Mouse (Mus musculus): ENCODE results near the gene C2cd5. TPM values are rescaled to one million over a fixed set of nuclear protein-coding genes. Genes with fewer than 3 reads are reported as not detected.
A peak's percentile ranks its signal among the peaks of the same experiment; 100 is the strongest.
"Not testable (repeated sequence)": the region's sequence is repeated elsewhere in the genome, so short reads cannot be mapped to it uniquely, and the experiment has no call there.

C2cd5 gene
- polyA plus RNA-seq, 1 experiment from 2014 or later, result 42.8 TPM

DNA sequence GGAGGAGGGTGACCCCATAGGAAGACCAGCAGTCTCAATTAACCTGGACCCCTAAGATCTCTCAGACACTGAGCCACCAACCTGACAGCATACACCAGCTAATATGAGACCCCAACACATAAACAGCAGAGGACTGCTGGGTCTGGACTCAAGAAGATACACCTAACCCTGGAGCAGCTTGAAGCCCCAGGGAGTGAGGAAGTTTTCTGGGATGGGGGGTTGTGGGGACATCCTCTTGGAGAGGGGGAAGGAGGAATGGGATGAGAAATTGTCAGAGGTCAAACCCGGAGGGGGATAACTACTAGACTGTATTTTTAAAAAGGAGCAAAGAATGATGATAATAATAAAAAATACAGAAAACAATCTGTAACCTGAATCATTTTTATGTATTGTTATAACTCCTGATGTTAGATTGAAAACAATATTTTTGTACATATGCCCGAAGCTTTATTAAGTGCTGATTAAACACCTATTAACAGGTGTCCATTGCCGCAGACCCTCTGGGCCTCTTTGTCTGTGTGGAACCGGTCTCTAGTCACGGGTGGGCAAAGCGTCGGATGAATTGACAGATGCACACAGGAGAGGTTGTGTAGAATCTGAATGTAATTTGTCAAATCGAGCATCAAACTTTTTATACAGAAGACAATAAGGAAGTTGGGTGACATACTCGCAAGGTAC lies 114.2 kb downstream of the C2cd5 start:
- H3K36me3 ChIP-seq (ENCODE audit: control insufficient read depth, insufficient read depth, low read length); DNase-seq; H3K27ac ChIP-seq (replicated peaks; ENCODE audit: low read depth, low read length); H3K27me3 ChIP-seq (ENCODE audit: control insufficient read depth, insufficient read depth, low read length); H3K4me2 ChIP-seq (ENCODE audit: low read length); H3K9ac ChIP-seq (replicated peaks; ENCODE audit: low read length); H3K4me1 ChIP-seq (ENCODE audit: control insufficient read depth, insufficient read depth, low read length); ATAC-seq (ENCODE audit: low FRiP score, low TSS enrichment); H3K4me3 ChIP-seq (replicated peaks; ENCODE audit: low read depth, low read length); H3K9me3 ChIP-seq (ENCODE audit: control insufficient read depth, low read length): not testable (repeated sequence)
- WGBS, result 94% methylated on average over 9 of the region's 9 CpGs

GRCm38 (mm10) chr6:142979665-142980660 lies 120.0 kb downstream of the C2cd5 start:
- H3K4me2 ChIP-seq (ENCODE audit: low read length), result peak overlapping the region; percentile 13
- no peak overlapping the region for H3K9ac ChIP-seq (replicated peaks; ENCODE audit: low read length)
- peak; percentile 27; the same call in 1 of the 2 replicates for ATAC-seq (ENCODE audit: low FRiP score, low TSS enrichment)
- 41% methylated on average over 6 of the region's 6 CpGs for WGBS
- peak overlapping the region; percentile 73 for H3K27ac ChIP-seq (replicated peaks; ENCODE audit: low read depth, low read length)
- H3K27me3 ChIP-seq (ENCODE audit: control insufficient read depth, insufficient read depth, low read length), result no peaks in the 10 kb centered on the region
- no peak overlapping the region for H3K4me3 ChIP-seq (replicated peaks; ENCODE audit: low read depth, low read length)
- peaks cover 14% of the 10 kb centered on the region for H3K4me1 ChIP-seq (ENCODE audit: control insufficient read depth, insufficient read depth, low read length)
- H3K36me3 ChIP-seq (ENCODE audit: control insufficient read depth, insufficient read depth, low read length), result no peaks in the 10 kb centered on the region
- H3K9me3 ChIP-seq (ENCODE audit: control insufficient read depth, low read length), result no peaks in the 10 kb centered on the region
- peak; percentile 52 for DNase-seq

DNA sequence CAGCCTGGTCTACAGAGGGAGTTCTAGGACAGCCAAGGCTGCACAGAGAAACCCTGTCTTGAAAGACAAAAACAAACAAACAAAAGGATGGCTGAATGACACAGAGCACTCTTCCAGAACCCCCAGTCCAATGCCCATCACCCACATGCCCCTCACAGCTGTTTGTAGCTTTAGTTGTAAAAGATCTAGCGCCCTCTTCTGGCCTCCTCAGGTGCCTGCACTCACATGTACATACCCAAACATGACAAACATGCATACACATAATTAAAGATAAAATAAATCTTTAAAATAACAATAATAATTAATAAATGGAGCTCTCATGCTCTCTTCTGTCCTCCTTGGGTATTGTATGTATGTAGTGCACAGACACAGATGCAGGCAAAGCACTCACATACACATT lies 122.7 kb downstream of the C2cd5 start:
- no peak overlapping the region for H3K27ac ChIP-seq (replicated peaks; ENCODE audit: low read depth, low read length)
- H3K4me3 ChIP-seq (replicated peaks; ENCODE audit: low read depth, low read length), result no peak overlapping the region
- H3K9me3 ChIP-seq (ENCODE audit: control insufficient read depth, low read length), result no peaks in the 10 kb centered on the region
- 52% methylated on average over 1 of the region's 1 CpGs for WGBS
- H3K36me3 ChIP-seq (ENCODE audit: control insufficient read depth, insufficient read depth, low read length), result no peaks in the 10 kb centered on the region
- ATAC-seq (ENCODE audit: low FRiP score, low TSS enrichment) (no peak), DNase-seq (no peak)
- peaks cover 14% of the 10 kb centered on the region for H3K4me1 ChIP-seq (ENCODE audit: control insufficient read depth, insufficient read depth, low read length)
- H3K27me3 ChIP-seq (ENCODE audit: control insufficient read depth, insufficient read depth, low read length), result no peaks in the 10 kb centered on the region
- H3K4me2 ChIP-seq (ENCODE audit: low read length), result no peak overlapping the region
- H3K9ac ChIP-seq (replicated peaks; ENCODE audit: low read length), result no peak overlapping the region

GRCm38 (mm10) chr6:142973289-142973688 lies 126.7 kb downstream of the C2cd5 start:
- no peak for DNase-seq
- H3K4me2 ChIP-seq (ENCODE audit: low read length), result no peak overlapping the region
- no peaks in the 10 kb centered on the region for H3K4me1 ChIP-seq (ENCODE audit: control insufficient read depth, insufficient read depth, low read length)
- no peak for ATAC-seq (ENCODE audit: low FRiP score, low TSS enrichment)
- H3K27me3 ChIP-seq (ENCODE audit: control insufficient read depth, insufficient read depth, low read length), result no peaks in the 10 kb centered on the region
- H3K9ac ChIP-seq (replicated peaks; ENCODE audit: low read length), result no peak overlapping the region
- H3K9me3 ChIP-seq (ENCODE audit: control insufficient read depth, low read length), result no peaks in the 10 kb centered on the region
- no peak overlapping the region for H3K27ac ChIP-seq (replicated peaks; ENCODE audit: low read depth, low read length)
- WGBS, result 90% methylated on average over 7 of the region's 7 CpGs
- H3K36me3 ChIP-seq (ENCODE audit: control insufficient read depth, insufficient read depth, low read length), result no peaks in the 10 kb centered on the region
- no peak overlapping the region for H3K4me3 ChIP-seq (replicated peaks; ENCODE audit: low read depth, low read length)

DNA sequence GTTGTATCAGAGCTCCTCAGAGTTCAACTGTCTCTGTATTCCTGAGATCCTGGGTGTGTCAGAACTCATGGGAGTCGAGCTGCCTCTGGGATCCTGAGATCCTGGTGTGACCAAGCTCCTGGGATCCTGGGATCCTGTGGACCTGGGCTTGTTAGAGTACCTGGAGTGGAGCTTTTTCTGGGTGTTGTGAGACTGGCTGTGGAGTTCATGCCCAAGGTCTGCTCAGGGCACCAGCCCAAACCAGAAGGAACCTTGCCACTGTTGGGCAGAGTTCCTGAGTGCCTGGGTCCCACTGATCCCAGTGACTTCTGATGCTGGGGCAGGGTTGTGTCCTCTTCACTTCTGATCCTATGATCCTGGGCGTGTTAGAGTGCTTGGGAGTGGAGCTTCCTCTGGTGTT lies 127.7 kb downstream of the C2cd5 start:
- H3K27ac ChIP-seq (replicated peaks; ENCODE audit: low read depth, low read length), result no peak overlapping the region
- no peaks in the 10 kb centered on the region for H3K4me1 ChIP-seq (ENCODE audit: control insufficient read depth, insufficient read depth, low read length)
- no peaks in the 10 kb centered on the region for H3K36me3 ChIP-seq (ENCODE audit: control insufficient read depth, insufficient read depth, low read length)
- no peaks in the 10 kb centered on the region for H3K27me3 ChIP-seq (ENCODE audit: control insufficient read depth, insufficient read depth, low read length)
- H3K9ac ChIP-seq (replicated peaks; ENCODE audit: low read length), result no peak overlapping the region
- H3K4me2 ChIP-seq (ENCODE audit: low read length), result no peak overlapping the region
- DNase-seq (no peak), ATAC-seq (ENCODE audit: low FRiP score, low TSS enrichment) (no peak)
- H3K9me3 ChIP-seq (ENCODE audit: control insufficient read depth, low read length), result no peaks in the 10 kb centered on the region
- WGBS, result 70% methylated on average over 2 of the region's 2 CpGs
- no peak overlapping the region for H3K4me3 ChIP-seq (replicated peaks; ENCODE audit: low read depth, low read length)

- 93% methylated on average over 1 of the region's 1 CpGs for WGBS
- H3K9me3 ChIP-seq (ENCODE audit: control insufficient read depth, low read length), result no peaks in the 10 kb centered on the region
- no peak overlapping the region for H3K9ac ChIP-seq (replicated peaks; ENCODE audit: low read length)
- ATAC-seq (ENCODE audit: low FRiP score, low TSS enrichment) (no peak), DNase-seq (no peak)
- H3K4me3 ChIP-seq (replicated peaks; ENCODE audit: low read depth, low read length), result no peak overlapping the region
- no peaks in the 10 kb centered on the region for H3K36me3 ChIP-seq (ENCODE audit: control insufficient read depth, insufficient read depth, low read length)
- H3K27ac ChIP-seq (replicated peaks; ENCODE audit: low read depth, low read length), result no peak overlapping the region
- peaks cover 7% of the 10 kb centered on the region for H3K4me1 ChIP-seq (ENCODE audit: control insufficient read depth, insufficient read depth, low read length)
- no peak overlapping the region for H3K4me2 ChIP-seq (ENCODE audit: low read length)
- H3K27me3 ChIP-seq (ENCODE audit: control insufficient read depth, insufficient read depth, low read length), result no peaks in the 10 kb centered on the region
Observed at GRCm38 (mm10) chr6:142967407-142967806, 132.5 kb downstream of the C2cd5 start.

DNA sequence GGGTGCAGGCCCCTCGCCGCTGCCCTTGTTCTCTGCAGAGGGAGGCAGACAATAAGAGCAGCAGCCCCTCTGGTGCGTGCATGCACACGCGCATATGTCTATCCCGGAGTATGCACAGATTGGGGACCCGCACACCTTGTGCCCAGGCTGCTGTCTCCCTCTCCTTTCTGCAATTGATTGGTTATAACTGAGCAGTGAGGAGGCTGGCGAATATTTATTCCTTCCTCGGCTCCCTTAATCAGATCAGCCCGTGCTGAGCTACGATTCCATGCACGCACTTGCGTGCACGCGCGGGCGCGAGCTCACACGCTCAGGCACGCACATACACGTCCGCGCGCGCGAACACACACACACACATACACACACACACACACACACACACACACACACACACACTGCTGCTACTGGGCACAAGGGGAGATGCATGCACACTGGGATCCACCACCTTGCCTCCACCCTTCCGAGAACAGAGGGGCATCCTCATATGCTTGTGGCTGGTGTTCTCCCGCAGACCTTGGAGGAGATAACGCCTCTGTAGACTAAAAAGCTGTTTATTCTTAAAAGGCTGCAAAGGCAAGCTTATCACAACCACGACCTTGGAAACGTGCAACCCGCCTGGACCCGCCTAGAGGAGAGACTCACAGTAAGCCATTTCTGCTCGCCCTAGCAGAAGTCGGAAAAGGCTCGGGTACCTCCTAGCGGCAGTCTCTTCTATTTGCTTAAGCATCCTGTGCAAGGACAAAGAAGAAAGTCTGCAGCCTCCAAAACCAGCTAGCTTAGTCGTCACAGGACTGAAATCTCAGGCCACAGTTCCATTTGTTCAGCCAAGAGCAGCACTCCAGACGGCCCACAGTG lies 135.2 kb downstream of the C2cd5 start:
- WGBS, result under 1% methylated on average over 39 of the region's 39 CpGs
- peak overlapping the region; percentile 74 for H3K4me3 ChIP-seq (replicated peaks; ENCODE audit: low read depth, low read length)
- peaks cover 28% of the 10 kb centered on the region for H3K4me1 ChIP-seq (ENCODE audit: control insufficient read depth, insufficient read depth, low read length)
- peak overlapping the region; percentile 73 for H3K4me2 ChIP-seq (ENCODE audit: low read length)
- 0 out of 2 replicates have a peak, but pooled peaks cover 5% of the 10 kb centered on the region for H3K36me3 ChIP-seq (ENCODE audit: control insufficient read depth, insufficient read depth, low read length)
- no peaks in the 10 kb centered on the region for H3K9me3 ChIP-seq (ENCODE audit: control insufficient read depth, low read length)
- peak overlapping the region; percentile 89 for H3K9ac ChIP-seq (replicated peaks; ENCODE audit: low read length)
- peak overlapping the region; percentile 99 for H3K27ac ChIP-seq (replicated peaks; ENCODE audit: low read depth, low read length)
- peak; percentile 94 for DNase-seq
- H3K27me3 ChIP-seq (ENCODE audit: control insufficient read depth, insufficient read depth, low read length), result no peaks in the 10 kb centered on the region
- ATAC-seq (ENCODE audit: low FRiP score, low TSS enrichment), result peak; percentile 90

GRCm38 (mm10) chr6:142964076-142964530 lies 135.8 kb downstream of the C2cd5 start, which contains the start of gene St8sia1:
Gene St8sia1 (minus strand): TSS chr6:142964452.
- peak within 1 kb of the TSS; percentile 73 for H3K4me2 ChIP-seq (ENCODE audit: low read length)
- DNase-seq (peak; percentile 83), ATAC-seq (ENCODE audit: low FRiP score, low TSS enrichment) (peak; percentile 72)
- H3K27ac ChIP-seq (replicated peaks; ENCODE audit: low read depth, low read length), result peak within 1 kb of the TSS; percentile 99
- peak within 1 kb of the TSS; percentile 89 for H3K9ac ChIP-seq (replicated peaks; ENCODE audit: low read length)
- no peaks in the 10 kb centered on the region for H3K9me3 ChIP-seq (ENCODE audit: control insufficient read depth, low read length)
- peaks cover 32% of the 10 kb centered on the region for H3K4me1 ChIP-seq (ENCODE audit: control insufficient read depth, insufficient read depth, low read length)
- H3K27me3 ChIP-seq (ENCODE audit: control insufficient read depth, insufficient read depth, low read length), result no peaks in the 10 kb centered on the region
- under 1% methylated on average over 45 of the region's 45 CpGs for WGBS
- 0 out of 2 replicates have a peak, but pooled peaks cover 5% of the 10 kb centered on the region for H3K36me3 ChIP-seq (ENCODE audit: control insufficient read depth, insufficient read depth, low read length)
- peak within 1 kb of the TSS; percentile 74 for H3K4me3 ChIP-seq (replicated peaks; ENCODE audit: low read depth, low read length)

Measured in midbrain, embryonic 14.5 days (tissue).